29 mouse cellular contexts compared by ENCODE assay signal in genomic region chr10:68253452-68254117, GRCm38 (mm10). TPM values are rescaled to one million over a fixed set of nuclear protein-coding genes. Genes with fewer than 3 reads are reported as not detected.
DNase-seq lines count a peak whose midpoint lies in the region; ATAC-seq and TF ChIP-seq lines count a peak whose summit lies in the region.
"Had no signal": no experiment of that assay in that cellular context is flagged by ENCODE, and none has a peak within 500 bp of the region (broad histone marks: within the 10 kb centered on the region; RNA-seq: fewer than 3 reads in every experiment).

No protein-coding gene starts in this region.

- H3K27ac ChIP-seq in heart, embryonic 16.5 days (ENCODE audit: low read length) = no peak overlapping the region; the same call in 1 of the 2 replicates
- H3K27ac ChIP-seq in kidney, embryonic 16.5 days (ENCODE audit: low read length) = peak overlapping the region; percentile 53; the same call in 1 of the 2 replicates
- H3K27ac ChIP-seq: gastrocnemius, adult 2 months; heart, embryonic 13.5 days; liver, embryonic 15.5 days; neural tube, embryonic 12.5 days had no signal

- no peak overlapping the region for H3K4me3 ChIP-seq in heart, embryonic 16.5 days (ENCODE audit: low read length)
- H3K4me3 ChIP-seq in kidney, embryonic 16.5 days (ENCODE audit: low read length) = no peak overlapping the region
- H3K4me3 ChIP-seq in myocyte = no peak overlapping the region
- H3K4me3 ChIP-seq: gastrocnemius, adult 2 months; heart, embryonic 13.5 days; liver, embryonic 15.5 days; neural tube, embryonic 12.5 days had no signal

- no peak overlapping the region for H3ac ChIP-seq in myocyte (ENCODE audit: control insufficient read depth, insufficient read length)

- DNase-seq in heart, postnatal 14 days = no peak
- DNase-seq in kidney, postnatal 36 days = no peak
- peak; percentile 53 for DNase-seq in ZHBTc4 (ENCODE audit: low read depth, low spot score)
- DNase-seq in urinary bladder, postnatal 14 days (ENCODE audit: low spot score) = no peak
- DNase-seq in natural killer cell, adult 2 months (ENCODE audit: low spot score in 2 of 2) = no peak
- DNase-seq: adrenal gland, adult 8-10 months; cerebellum, adult 9-10 months; embryo, embryonic 11 days; gastrocnemius, adult 2 months; gastrocnemius, postnatal 36 days; heart, adult 18-20 months; kidney, postnatal 4 days; liver; lung, embryonic 14.5 days; lung, postnatal 14 days; midbrain, embryonic 14.5 days; right cerebral cortex, adult 18-20 months; spleen, adult 18-20 months; thymus, adult 2 months; thymus, postnatal 4 days had no signal

- H3K79me2 ChIP-seq in myocyte (ENCODE audit: control insufficient read depth, insufficient read depth) = peaks cover 68% of the 10 kb centered on the region

- H3K36me3 ChIP-seq in heart, embryonic 16.5 days (ENCODE audit: control insufficient read depth, insufficient read depth) = no peaks in the 10 kb centered on the region
- H3K36me3 ChIP-seq in kidney, embryonic 16.5 days (ENCODE audit: insufficient read depth, low read length) = peaks cover 9% of the 10 kb centered on the region; the same call in 1 of the 2 replicates
- H3K36me3 ChIP-seq in myocyte (ENCODE audit: control insufficient read depth, insufficient read depth) = peaks cover 8% of the 10 kb centered on the region
- H3K36me3 ChIP-seq: liver, embryonic 15.5 days; neural tube, embryonic 12.5 days had no signal

- no peak overlapping the region for H3K4me2 ChIP-seq in heart, embryonic 16.5 days (ENCODE audit: low read depth, low read length)
- H3K4me2 ChIP-seq in kidney, embryonic 16.5 days (replicated peaks; ENCODE audit: low read depth, low read length) = no peak overlapping the region
- peak overlapping the region; percentile 7 for H3K4me2 ChIP-seq in myocyte (ENCODE audit: low read depth)
- H3K4me2 ChIP-seq: heart, embryonic 13.5 days; liver, embryonic 15.5 days; lung, embryonic 14.5 days; neural tube, embryonic 12.5 days had no signal

- whole genome bisulfite sequencing in heart, embryonic 16.5 days = 73% methylated on average over 7 of the region's 7 CpGs
- 44% methylated on average over 7 of the region's 7 CpGs for WGBS in kidney, embryonic 16.5 days

- no peaks in the 10 kb centered on the region for H3K9me3 ChIP-seq in heart, embryonic 16.5 days (replicated peaks; ENCODE audit: control insufficient read depth, low read length)
- H3K9me3 ChIP-seq in kidney, embryonic 16.5 days (ENCODE audit: low read length) = no peaks in the 10 kb centered on the region
- H3K9me3 ChIP-seq: heart, embryonic 13.5 days; liver, embryonic 15.5 days; neural tube, embryonic 12.5 days had no signal

- H3K27me3 ChIP-seq in heart, embryonic 16.5 days (ENCODE audit: control insufficient read depth, insufficient read depth, low read length) = no peaks in the 10 kb centered on the region
- no peaks in the 10 kb centered on the region for H3K27me3 ChIP-seq in kidney, embryonic 16.5 days (ENCODE audit: insufficient read depth, low read length)
- H3K27me3 ChIP-seq in myocyte (ENCODE audit: control insufficient read depth, insufficient read depth, insufficient read length) = no peaks in the 10 kb centered on the region
- H3K27me3 ChIP-seq: heart, embryonic 13.5 days; liver, embryonic 15.5 days; neural tube, embryonic 12.5 days had no signal

- intact Hi-C loops in heart, postnatal 14 days (cut with DNase I) = no loop called here

- no peak for TF ChIP-seq POLR2A in myocyte (IDR thresholded peaks at IDR 0.05; ENCODE audit: insufficient read length, low read depth)

- ATAC-seq in heart, embryonic 16.5 days (replicated peaks; ENCODE audit: extremely low read depth, insufficient read depth, low FRiP score) = 0 out of 2 replicates have a peak, but pooled peaks have one; percentile 37
- peak; percentile 47; the same call in 1 of the 2 replicates for ATAC-seq in kidney, embryonic 16.5 days (ENCODE audit: low FRiP score, low TSS enrichment)
- ATAC-seq: CD4-positive, CD25-positive, alpha-beta regulatory T cell, adult 4 months; forebrain, embryonic 14.5 days; hindbrain, embryonic 16.5 days had no signal

- peaks cover 10% of the 10 kb centered on the region for H3K4me1 ChIP-seq in heart, embryonic 16.5 days (ENCODE audit: control insufficient read depth, insufficient read depth, low read length)
- H3K4me1 ChIP-seq in kidney, embryonic 16.5 days (ENCODE audit: insufficient read depth, low read length) = peaks cover 27% of the 10 kb centered on the region
- H3K4me1 ChIP-seq: neural tube, embryonic 12.5 days had no signal

- no peak overlapping the region for H3K9ac ChIP-seq in heart, embryonic 16.5 days (ENCODE audit: low read length)
- H3K9ac ChIP-seq in kidney, embryonic 16.5 days (replicated peaks; ENCODE audit: low read length) = no peak overlapping the region
- H3K9ac ChIP-seq: heart, embryonic 13.5 days; liver, embryonic 15.5 days; lung, embryonic 14.5 days; neural tube, embryonic 12.5 days had no signal

TF ChIP-seq in myocyte, 11 proteins besides CTCF, POLR2A, EP300 and RAD21:
- no peak for TF ChIP-seq REST (IDR thresholded peaks at IDR 0.05; ENCODE audit: insufficient read depth, insufficient read length)
- no peak for TF ChIP-seq MAX (IDR thresholded peaks at IDR 0.05; ENCODE audit: low read depth)
- TF ChIP-seq MYOD1 (IDR thresholded peaks at IDR 0.05; ENCODE audit: control insufficient read depth in 1 of 3, insufficient read length in 2 of 3, low read depth in 2 of 3) = peak in 1 of 3 experiments; percentile 25
- no peak for TF ChIP-seq SRF (IDR thresholded peaks at IDR 0.05; ENCODE audit: control insufficient read depth, insufficient read length, low read depth)

RNA-seq across cellular contexts. Expression of gene Arid5b, which starts 25.0 kb away (rescaled TPM):
- polyA plus RNA-seq in heart, embryonic 16.5 days (2015; fragmentation: Nextera tagmentation; extraction: Ambion mirVana) = 19.5 and 19.6 TPM in 2 replicates
- total RNA-seq in heart, postnatal 14 days (2021) = 10 to 100 TPM; 25.6 to 26.0 TPM
- 34.0 and 41.4 TPM in 2 replicates for polyA plus RNA-seq in kidney, embryonic 16.5 days (2015; fragmentation: Nextera tagmentation; extraction: Ambion mirVana)
- 7.7 TPM for polyA plus RNA-seq in myocyte (2012; fragmentation: generic; extraction: Trizol)
